Mouse (Mus musculus): Measurements from ENCODE around the gene Zbbx. TPM values are rescaled to one million over a fixed set of nuclear protein-coding genes. Genes with fewer than 3 reads are reported as not detected.

Gene Zbbx
- 0.34 and 0.56 TPM in 2 replicates for polyA plus RNA-seq (2015; fragmentation: Nextera tagmentation; extraction: Ambion mirVana)

DNA sequence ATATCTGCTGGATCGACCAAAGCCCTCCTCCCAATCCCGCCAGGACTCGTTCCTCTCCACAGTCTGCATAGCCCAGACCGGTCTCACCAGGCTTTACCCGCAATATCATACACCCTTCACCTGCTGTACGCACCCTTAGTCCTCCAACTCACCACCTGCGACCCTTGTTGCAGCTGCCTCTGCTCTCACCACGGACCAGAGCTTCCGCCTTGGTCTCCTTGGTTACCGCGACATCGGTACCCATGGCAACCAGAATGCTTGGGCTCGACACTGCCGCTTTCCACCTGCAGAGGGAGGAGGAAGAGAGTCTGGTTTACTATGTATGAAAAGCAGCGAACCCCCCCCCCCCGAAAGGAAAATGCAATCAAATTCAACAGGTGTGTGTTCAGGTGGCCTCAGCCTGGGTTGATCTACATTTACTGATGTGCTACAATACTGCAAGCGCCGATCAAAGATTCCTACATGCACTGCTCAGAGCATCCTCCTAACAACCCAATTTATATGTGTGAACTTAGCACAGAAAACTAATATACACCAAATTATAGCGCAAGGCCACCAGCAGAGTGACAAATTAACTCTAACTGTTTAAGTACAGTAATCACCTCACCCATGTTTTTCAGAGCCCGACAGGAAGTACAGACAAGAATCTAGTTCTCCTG is at the start of gene Zbbx:
Gene Zbbx, minus strand, starts transcription at position 197 of the 659 bp plus-strand sequence.
- Histone ChIP-seq H3K9ac (replicated peaks) (no peak within 1 kb of the TSS; the same call in 1 of the 2 replicates), H3K9me3 (replicated peaks) (no peaks in the 10 kb centered on the region), H3K36me3 (no peaks in the 10 kb centered on the region), H3K4me2 (peak within 1 kb of the TSS; percentile 85), H3K4me1 (peaks cover 7% of the 10 kb centered on the region), H3K4me3 (replicated peaks) (peak within 1 kb of the TSS; percentile 48), H3K27me3 (replicated peaks) (no peaks in the 10 kb centered on the region), H3K27ac (replicated peaks) (no peak within 1 kb of the TSS)
- WGBS: 14% methylated on average over 20 of the region's 20 CpGs
- ATAC-seq (ENCODE audit: low FRiP score): peak; percentile 98

DNA sequence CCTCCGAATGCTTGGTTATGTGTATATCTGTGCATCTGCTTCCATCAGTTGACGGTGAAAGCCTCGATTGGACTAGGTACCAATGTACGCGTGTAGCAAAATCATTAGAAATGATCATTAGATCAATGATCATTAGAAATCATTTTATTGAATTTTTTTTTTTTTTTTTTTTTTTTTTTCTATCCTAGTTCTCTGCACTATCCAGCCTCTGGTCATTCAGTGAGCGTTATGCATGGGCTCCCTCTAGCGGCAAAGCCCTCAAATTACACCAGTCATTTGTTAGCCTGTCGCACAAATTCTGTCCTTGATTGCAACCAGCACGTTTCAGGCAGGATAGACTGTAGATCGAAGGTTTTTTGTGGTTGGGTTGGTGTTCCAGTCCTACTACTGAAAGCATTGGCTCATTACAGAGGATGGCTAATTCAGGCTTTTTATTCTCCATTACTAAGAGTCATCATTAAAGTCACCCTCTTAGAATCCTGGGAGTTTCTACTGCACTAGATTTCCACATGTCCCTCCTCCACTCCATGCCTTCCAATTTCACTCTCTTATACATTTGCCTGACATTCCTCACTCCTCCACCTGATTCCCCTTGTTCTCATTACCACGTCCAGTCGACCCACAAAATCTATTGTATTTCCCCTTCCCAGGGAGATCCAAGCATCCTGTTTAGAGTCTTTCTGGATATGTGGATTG is 38.1 kb upstream of the Zbbx start:
- 41% methylated on average over 12 of the region's 12 CpGs for WGBS
- no peak overlapping the region for H3K9ac ChIP-seq (replicated peaks)
- no peaks in the 10 kb centered on the region for H3K4me1 ChIP-seq
- H3K9me3 ChIP-seq (replicated peaks): no peaks in the 10 kb centered on the region
- no peak overlapping the region for H3K27ac ChIP-seq (replicated peaks)
- ATAC-seq (ENCODE audit: low FRiP score): peak; percentile 35; the same call in 1 of the 2 replicates
- no peak overlapping the region for H3K4me2 ChIP-seq
- no peak overlapping the region for H3K4me3 ChIP-seq (replicated peaks)
- no peaks in the 10 kb centered on the region for H3K27me3 ChIP-seq (replicated peaks)
- H3K36me3 ChIP-seq: no peaks in the 10 kb centered on the region

DNA sequence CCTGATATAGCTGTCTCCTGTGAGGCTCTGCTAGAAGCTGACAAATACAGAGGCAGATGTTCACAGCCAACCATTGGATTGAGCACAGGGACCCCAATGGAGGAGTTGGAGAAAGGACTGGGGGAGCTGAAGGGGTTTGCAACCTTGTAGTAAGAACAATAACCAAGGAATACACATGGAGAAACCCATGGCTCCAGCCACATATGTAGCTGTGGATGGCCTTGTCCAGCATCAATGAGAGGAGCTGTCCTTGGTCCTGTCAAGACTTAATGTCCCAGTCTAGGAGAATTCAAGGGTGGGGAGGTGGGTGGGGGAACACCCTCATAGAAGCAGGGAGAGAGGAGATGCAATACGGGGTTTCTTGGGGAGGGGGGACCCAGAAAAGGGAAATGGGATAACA is 17.8 kb upstream of the Zbbx start:
- Histone ChIP-seq H3K4me1 (no peaks in the 10 kb centered on the region), H3K9ac (replicated peaks) (no peak overlapping the region), H3K27ac (replicated peaks) (no peak overlapping the region), H3K36me3 (no peaks in the 10 kb centered on the region), H3K4me2 (no peak overlapping the region), H3K9me3 (replicated peaks) (no peaks in the 10 kb centered on the region), H3K4me3 (replicated peaks) (no peak overlapping the region), H3K27me3 (replicated peaks) (no peaks in the 10 kb centered on the region)
- WGBS: 72% methylated on average over 1 of the region's 1 CpGs
- ATAC-seq (ENCODE audit: low FRiP score): no peak

DNA sequence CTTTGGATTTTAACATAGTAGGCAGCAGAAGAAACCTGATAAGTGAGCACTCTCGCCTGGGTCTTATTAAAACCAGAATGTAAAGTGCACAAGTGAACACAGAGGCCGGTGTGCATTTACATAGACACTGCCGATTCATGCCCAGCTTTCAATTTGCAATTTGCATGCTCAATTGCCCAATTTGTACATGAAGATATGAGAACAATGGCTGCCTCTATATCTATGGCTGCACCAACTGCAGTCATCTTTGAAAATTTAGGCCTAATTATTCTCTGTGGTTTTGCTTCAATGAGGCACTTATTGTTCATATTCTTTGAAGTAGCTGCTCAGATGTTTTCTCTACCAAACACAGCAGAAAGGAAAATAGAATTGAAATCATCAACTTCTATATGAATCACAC is 23.0 kb downstream of the Zbbx start:
- H3K36me3 ChIP-seq: no peaks in the 10 kb centered on the region
- no peak for ATAC-seq (ENCODE audit: low FRiP score)
- no peaks in the 10 kb centered on the region for H3K4me1 ChIP-seq
- no peak overlapping the region for H3K4me2 ChIP-seq
- H3K4me3 ChIP-seq (replicated peaks): no peak overlapping the region
- 26% methylated on average over 3 of the region's 3 CpGs for WGBS
- no peak overlapping the region for H3K9ac ChIP-seq (replicated peaks)
- H3K27ac ChIP-seq (replicated peaks): no peak overlapping the region
- no peaks in the 10 kb centered on the region for H3K9me3 ChIP-seq (replicated peaks)
- no peaks in the 10 kb centered on the region for H3K27me3 ChIP-seq (replicated peaks)

DNA sequence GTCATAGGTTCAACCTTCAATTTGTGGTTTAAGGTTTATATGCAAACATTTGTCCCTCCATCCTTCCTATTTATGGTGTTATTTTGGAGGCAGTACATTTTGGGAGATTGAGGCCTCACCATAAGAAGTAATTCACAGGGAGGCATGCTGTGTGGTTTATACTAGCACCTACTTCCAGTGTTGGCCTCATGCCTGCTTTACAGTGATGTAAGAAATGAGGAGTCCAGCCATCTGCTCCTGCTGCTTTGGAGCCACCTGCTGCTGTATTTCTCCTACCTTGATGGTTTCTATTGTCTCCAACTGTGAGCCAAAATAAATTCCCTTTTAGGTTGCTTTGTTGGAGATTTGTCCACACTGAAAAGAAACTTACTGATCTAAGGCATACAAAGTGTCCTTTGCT is 60.0 kb downstream of the Zbbx start:
- Histone ChIP-seq H3K4me2 (no peak overlapping the region), H3K27me3 (replicated peaks) (no peaks in the 10 kb centered on the region)
- no peak for ATAC-seq (ENCODE audit: low FRiP score)

DNA sequence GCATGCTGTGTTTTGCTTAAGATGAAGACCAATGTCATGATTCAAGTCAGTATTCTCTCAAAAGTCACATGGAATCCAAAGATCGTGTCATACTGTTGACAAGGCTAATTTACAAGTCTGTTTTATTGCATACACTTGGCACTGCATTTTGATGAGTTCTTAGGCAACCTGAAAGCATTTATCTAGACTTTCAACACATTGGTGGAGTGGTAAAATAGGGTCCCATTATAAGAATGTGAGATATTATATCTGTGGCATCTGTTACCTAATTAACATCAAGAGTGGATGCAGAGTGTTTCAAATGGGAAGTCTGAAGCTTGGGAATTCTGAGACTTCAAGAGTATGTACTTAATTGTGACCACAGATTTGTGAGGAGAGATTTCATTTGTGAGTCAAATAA is 79.1 kb downstream of the Zbbx start:
- WGBS: 60% methylated on average over 1 of the region's 1 CpGs

More for the DNA sequence above, 60.0 kb downstream of the Zbbx start:
- H3K27ac ChIP-seq (replicated peaks): no peak overlapping the region
- no peak overlapping the region for H3K4me3 ChIP-seq (replicated peaks)
- H3K9ac ChIP-seq (replicated peaks): no peak overlapping the region
- no peaks in the 10 kb centered on the region for H3K4me1 ChIP-seq
- no peaks in the 10 kb centered on the region for H3K9me3 ChIP-seq (replicated peaks)
- H3K36me3 ChIP-seq: no peaks in the 10 kb centered on the region

DNA sequence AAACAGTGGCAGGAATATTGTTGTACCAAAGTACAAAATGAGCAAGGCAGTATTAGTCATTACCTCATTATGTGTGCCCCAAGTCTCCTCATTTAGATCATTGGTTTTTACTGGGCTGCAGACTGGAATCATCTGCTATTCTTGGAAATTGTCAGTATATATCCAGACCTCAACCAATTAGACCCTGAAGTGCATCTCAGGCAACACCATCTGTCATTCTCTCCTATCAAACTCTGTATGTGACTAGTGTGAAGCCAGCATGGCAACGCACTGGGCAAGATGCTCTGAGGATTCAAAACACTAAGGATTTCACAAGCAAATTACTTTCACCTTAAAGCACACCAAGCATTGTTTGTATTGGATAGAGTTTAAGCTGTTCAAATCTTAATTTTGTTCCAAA is 85.9 kb downstream of the Zbbx start:
- Histone ChIP-seq H3K27ac (replicated peaks) (no peak overlapping the region), H3K27me3 (replicated peaks) (no peaks in the 10 kb centered on the region), H3K9me3 (replicated peaks) (no peaks in the 10 kb centered on the region), H3K36me3 (no peaks in the 10 kb centered on the region), H3K4me3 (replicated peaks) (no peak overlapping the region), H3K9ac (replicated peaks) (no peak overlapping the region), H3K4me1 (no peaks in the 10 kb centered on the region), H3K4me2 (no peak overlapping the region)
- ATAC-seq (ENCODE audit: low FRiP score): no peak
- WGBS: 52% methylated on average over 1 of the region's 1 CpGs

More for the DNA sequence above, 79.1 kb downstream of the Zbbx start:
- Histone ChIP-seq H3K4me2 (no peak overlapping the region), H3K9me3 (replicated peaks) (no peaks in the 10 kb centered on the region), H3K4me3 (replicated peaks) (no peak overlapping the region), H3K4me1 (no peaks in the 10 kb centered on the region), H3K27ac (replicated peaks) (no peak overlapping the region), H3K27me3 (replicated peaks) (no peaks in the 10 kb centered on the region), H3K36me3 (no peaks in the 10 kb centered on the region), H3K9ac (replicated peaks) (no peak overlapping the region)
- ATAC-seq (ENCODE audit: low FRiP score): no peak

DNA sequence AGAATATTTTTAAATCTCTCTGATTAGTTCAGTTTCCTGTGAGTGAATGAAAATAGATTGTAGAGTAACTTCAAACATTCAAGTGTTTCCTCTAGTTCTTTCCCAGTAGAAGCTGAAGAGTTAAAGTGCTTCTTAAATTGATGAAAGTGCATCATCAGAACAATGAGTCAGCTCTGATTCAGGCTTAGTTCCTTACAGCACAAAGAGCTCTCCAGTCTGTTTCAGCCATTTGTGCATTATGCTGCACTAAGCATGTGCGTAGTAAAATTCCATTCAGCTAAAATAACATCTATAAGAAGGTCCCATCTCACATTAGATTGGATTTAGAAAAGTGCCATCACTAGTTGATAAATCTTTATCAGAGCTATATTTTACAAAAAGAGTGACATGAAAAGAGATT is 155.1 kb downstream of the Zbbx start:
- Histone ChIP-seq H3K4me1 (no peaks in the 10 kb centered on the region), H3K4me3 (replicated peaks) (no peak overlapping the region), H3K9me3 (replicated peaks) (no peaks in the 10 kb centered on the region), H3K27me3 (replicated peaks) (no peaks in the 10 kb centered on the region), H3K36me3 (no peaks in the 10 kb centered on the region), H3K4me2 (no peak overlapping the region), H3K27ac (replicated peaks) (no peak overlapping the region), H3K9ac (replicated peaks) (no peak overlapping the region)
- no peak for ATAC-seq (ENCODE audit: low FRiP score)
- whole genome bisulfite sequencing: 86% methylated on average over 1 of the region's 1 CpGs

Other genes starting within 250 kb of the Zbbx start
- gene Serpini2, start 105.0 kb upstream of the Zbbx start, polyA plus RNA-seq (2015; fragmentation: Nextera tagmentation; extraction: Ambion mirVana): 0.29 TPM in 1 of 2 replicates, not detected in the other

Data from neural tube, embryonic 15.5 days (tissue).